Mouse (Mus musculus): ENCODE results near the gene Gpr150. TPM values are rescaled to one million over a fixed set of nuclear protein-coding genes. Genes with fewer than 3 reads are reported as not detected.

The Gpr150 gene
- total RNA-seq (2012; rRNA removed), result not detected in 2 replicates
- not detected in 2 replicates for total RNA-seq (2014; rRNA removed)
- polyA plus RNA-seq (2012; ENCODE audit: insufficient read length, low read depth), result not detected in 2 replicates

DNA sequence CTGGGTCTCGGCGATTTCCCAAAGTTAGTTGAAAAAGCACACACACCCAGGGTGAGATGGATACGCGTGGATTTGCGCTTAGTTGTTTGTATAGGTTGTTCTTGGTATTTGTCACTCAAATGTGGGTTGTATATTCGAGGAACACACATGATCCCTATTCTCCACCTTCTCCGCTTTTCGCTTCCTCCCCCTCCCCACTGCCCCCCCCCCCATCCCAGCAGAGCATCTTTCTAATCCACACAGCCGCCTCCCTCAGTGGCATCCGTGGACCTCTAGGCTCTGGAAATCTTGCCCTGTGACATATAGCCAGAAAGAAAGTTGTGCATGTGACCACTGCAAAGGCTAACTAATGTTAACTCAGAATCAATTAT, at the start of gene Gpr150:
Gpr150 (minus strand) TSS at position 101 of the 371 bp plus-strand sequence.
- dilution Hi-C loops (cut with MboI; ENCODE audit: extremely low pct_ligation_motif_present, extremely low pct_unique_long_range_greater_than_20kb, low sequenced_read_pairs) (no loop called here), in situ Hi-C loops (cut with MboI; ENCODE audit: low pct_ligation_motif_present, low pct_unique_long_range_greater_than_20kb, low sequenced_read_pairs) (no loop called here)
- Histone ChIP-seq H3K4me2 (ENCODE audit: insufficient read depth, low read depth, poor library complexity, severe bottlenecking) (peak within 1 kb of the TSS; percentile 19; the same call in 1 of the 2 replicates), H3K9ac (ENCODE audit: insufficient read depth, low read depth) (no peak within 1 kb of the TSS), H3K27ac (ENCODE audit: insufficient read depth, low read depth) (no peak within 1 kb of the TSS), H3K4me1 (ENCODE audit: control insufficient read depth in 1 of 2, insufficient read depth in 2 of 2) (no peaks in the 10 kb centered on the region), H3K36me3 (replicated peaks in 1 of 2; ENCODE audit: control insufficient read depth in 1 of 2, insufficient read depth in 1 of 2, low read length in 1 of 2) (peaks cover 0 to 4% of the 10 kb centered on the region in 2 experiments), H3K79me2 (replicated peaks; ENCODE audit: control insufficient read depth, extremely low read depth, insufficient read depth, poor library complexity, severe bottlenecking) (no peaks in the 10 kb centered on the region), H3K27me3 (replicated peaks) (no peaks in the 10 kb centered on the region), H3K4me3 (replicated peaks in 1 of 3; ENCODE audit: low read depth in 2 of 3, low read length in 2 of 3, poor library complexity in 1 of 3) (peak within 1 kb of the TSS in 1 of 3 experiments; percentile 35), H3K9me3 (replicated peaks; ENCODE audit: low read length) (peaks cover 12% of the 10 kb centered on the region)
- no peak for TF ChIP-seq POLR2A (IDR thresholded peaks at IDR 0.05; ENCODE audit: low read depth, low read length)
- no peak for TF ChIP-seq RCOR1 (conservative IDR thresholded peaks at IDR 0.05; ENCODE audit: low read depth, low read length)
- no peak for TF ChIP-seq PAX5 (IDR thresholded peaks at IDR 0.05; ENCODE audit: low read length)
- no peak for TF ChIP-seq KAT2A (IDR thresholded peaks at IDR 0.05; ENCODE audit: insufficient replicate concordance, low read length)
- no peak for TF ChIP-seq ZNF384 (IDR thresholded peaks at IDR 0.05; ENCODE audit: low read depth, low read length)
- TF ChIP-seq HCFC1 (IDR thresholded peaks at IDR 0.05; ENCODE audit: low read depth, low read length), result no peak
- no peak for TF ChIP-seq MYC (IDR thresholded peaks at IDR 0.05; ENCODE audit: low read depth, low read length)
- TF ChIP-seq NELFE (IDR thresholded peaks at IDR 0.05; ENCODE audit: low read depth, low read length), result no peak
- TF ChIP-seq MAFK (IDR thresholded peaks at IDR 0.05; ENCODE audit: insufficient replicate concordance, low read length), result no peak
- DNase-seq (ENCODE audit: extremely low read depth), result no peak

DNA sequence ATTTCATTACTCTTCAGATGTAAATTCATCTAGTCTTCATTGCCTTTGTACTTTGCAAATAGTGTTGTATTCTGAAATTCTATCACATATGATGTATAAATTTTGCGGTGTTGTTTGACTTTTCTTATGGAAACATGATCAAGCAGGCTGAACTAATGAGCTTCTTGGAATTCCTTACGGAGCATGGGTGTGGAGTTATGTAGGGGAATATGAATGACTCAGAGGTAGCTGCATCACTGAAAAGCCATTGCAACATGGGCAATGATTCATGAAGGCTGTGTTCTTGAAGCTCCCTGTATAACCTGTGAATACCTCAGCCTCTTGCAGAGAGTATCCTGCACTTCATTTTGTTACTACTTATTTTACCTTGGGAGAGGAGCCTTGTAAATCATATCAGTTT, 45.2 kb upstream of the Gpr150 start:
- TF ChIP-seq POLR2A (IDR thresholded peaks at IDR 0.05; ENCODE audit: low read depth, low read length) (no peak), UBTF (IDR thresholded peaks at IDR 0.05; ENCODE audit: low read depth, low read length) (no peak), USF1 (IDR thresholded peaks at IDR 0.05; ENCODE audit: low read depth, low read length) (no peak), NRF1 (IDR thresholded peaks at IDR 0.05; ENCODE audit: low read depth, low read length) (no peak), TBP (conservative IDR thresholded peaks at IDR 0.05; ENCODE audit: low read depth, low read length) (no peak)
- Histone ChIP-seq H3K9ac (ENCODE audit: insufficient read depth, low read depth) (no peak overlapping the region), H3K27ac (ENCODE audit: insufficient read depth, low read depth) (no peak overlapping the region), H3K9me3 (replicated peaks; ENCODE audit: low read length) (no peaks in the 10 kb centered on the region), H3K36me3 (replicated peaks in 1 of 2; ENCODE audit: control insufficient read depth in 1 of 2, insufficient read depth in 1 of 2, low read length in 1 of 2) (peaks cover 7 to 50% of the 10 kb centered on the region in 2 experiments), H3K27me3 (replicated peaks) (no peaks in the 10 kb centered on the region), H3K4me2 (ENCODE audit: insufficient read depth, low read depth, poor library complexity, severe bottlenecking) (no peak overlapping the region), H3K4me1 (ENCODE audit: control insufficient read depth in 1 of 2, insufficient read depth in 2 of 2) (peaks cover 0 to 18% of the 10 kb centered on the region in 2 experiments; a peak in 2 of 4 replicates), H3K4me3 (replicated peaks in 1 of 3; ENCODE audit: low read depth in 2 of 3, low read length in 2 of 3, poor library complexity in 1 of 3) (no peak overlapping the region), H3K79me2 (replicated peaks; ENCODE audit: control insufficient read depth, extremely low read depth, insufficient read depth, poor library complexity, severe bottlenecking) (peaks cover 13% of the 10 kb centered on the region)
- DNase-seq (ENCODE audit: extremely low read depth), result no peak
- in situ Hi-C loops (cut with MboI; ENCODE audit: low pct_ligation_motif_present, low pct_unique_long_range_greater_than_20kb, low sequenced_read_pairs) (no loop called here), dilution Hi-C loops (cut with MboI; ENCODE audit: extremely low pct_ligation_motif_present, extremely low pct_unique_long_range_greater_than_20kb, low sequenced_read_pairs) (no loop called here)

Measured in CH12.LX (cell line).